Mouse (Mus musculus) ES-E14 (cell line): ENCODE data around the gene Tmem185b.

ENCODE experiments used
- CHD2 ChIP-seq: IDR thresholded peaks from 2 replicates; pipeline ENCODE4 v1.6.1; 2014; ENCODE audit warnings: mild to moderate bottlenecking, low read depth, low read length, inconsistent platforms
- ZNF384 ChIP-seq: IDR thresholded peaks from 2 replicates; pipeline ENCODE4 v1.6.1; 2012; ENCODE audit warnings: low read depth, low read length, inconsistent platforms

GRCm38 (mm10) chr1:119557641-119558395 lies 31.9 kb downstream of the Tmem185b start:
- TF ChIP-seq CHD2 = no peak
- TF ChIP-seq ZNF384 = no peak
